Mouse (Mus musculus) heart, postnatal 10 days (tissue): ENCODE data around the gene Dusp9. TPM values are rescaled to one million over a fixed set of nuclear protein-coding genes. Genes with fewer than 3 reads are reported as not detected.

ENCODE experiments used
- DNase-seq, 2 experiments: peaks; one replicate each; pipeline ENCODE4 v3.0.0; 2021
- intact Hi-C: fragments of 180-260 bp; cut with DNase I; formaldehyde crosslinking; loops from one replicate; pipeline ENCODE4 v1.15.1; 2025
- total RNA-seq, 2 experiments: library from RNA; stranded (reverse); gene quantifications; 2 replicates each; pipeline ENCODE4 v1.2.3; 2021

The Dusp9 gene
- total RNA-seq, 2 experiments from 2014 or later, result 0.14 TPM; not detected in 1

DNA sequence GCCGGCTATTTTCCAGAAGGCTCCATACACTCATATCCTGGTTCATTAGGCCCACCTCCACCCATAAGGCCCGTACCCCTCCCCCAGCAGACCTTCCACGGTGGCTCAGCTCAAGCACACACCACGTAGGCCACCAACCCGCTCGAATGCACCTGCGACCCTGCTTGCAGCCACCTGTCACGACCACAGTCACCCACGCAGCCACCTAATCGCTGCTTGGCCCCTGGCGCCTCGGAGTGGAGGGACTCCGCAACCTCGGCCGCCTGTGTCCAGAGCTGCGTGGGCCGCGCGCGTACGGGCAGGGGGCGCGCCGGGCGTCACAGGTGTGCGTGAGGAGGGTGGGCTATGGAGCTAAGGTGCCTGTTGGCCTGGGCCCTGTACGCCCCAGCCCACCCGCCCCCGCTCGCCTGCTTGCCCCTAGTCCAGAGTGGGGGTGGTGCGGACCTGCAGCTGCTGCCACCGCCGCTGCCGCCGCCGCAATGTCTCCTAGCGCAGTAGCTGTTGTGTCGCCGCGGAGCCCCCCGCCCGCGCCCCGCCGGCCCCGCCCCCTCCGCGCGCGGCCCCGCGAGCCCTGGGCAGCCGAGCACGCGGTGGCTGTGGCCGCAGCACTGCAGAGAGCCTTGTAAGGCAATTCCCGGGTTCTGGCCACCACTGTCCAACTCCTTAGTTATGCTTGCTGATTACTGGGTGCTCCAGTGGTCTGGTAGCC lies 20.5 kb downstream of the Dusp9 start, which contains the start of gene Pnck:
Pnck (minus strand) TSS at position 543 of the 709 bp plus-strand sequence.
- no peak for DNase-seq
- intact Hi-C loops, result loop anchor here (5.0 kb wide), 1 partner anchor 607 kb away; no protein-coding TSS in a partner anchor

DNA sequence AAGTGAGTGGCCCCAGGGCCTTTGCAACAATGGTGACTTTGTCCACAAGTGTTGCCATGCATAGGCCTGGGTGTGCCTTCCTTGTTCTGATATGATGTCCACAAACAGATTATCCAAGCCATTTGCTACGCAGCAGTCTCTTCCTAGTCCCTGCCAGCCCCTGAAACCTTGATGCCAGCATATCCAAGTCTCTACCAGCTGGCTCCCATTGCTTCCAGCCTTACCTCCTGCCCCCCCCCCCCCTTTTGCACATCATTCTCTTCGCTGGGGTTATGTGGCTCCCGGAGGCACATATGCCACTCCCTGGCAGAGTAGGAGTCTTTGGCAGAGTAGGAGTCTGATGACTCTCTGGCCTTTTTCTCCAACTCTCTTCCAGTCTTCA lies 21.1 kb downstream of the Dusp9 start:
- DNase-seq, result no peak
- intact Hi-C loops, result no loop called here

DNA sequence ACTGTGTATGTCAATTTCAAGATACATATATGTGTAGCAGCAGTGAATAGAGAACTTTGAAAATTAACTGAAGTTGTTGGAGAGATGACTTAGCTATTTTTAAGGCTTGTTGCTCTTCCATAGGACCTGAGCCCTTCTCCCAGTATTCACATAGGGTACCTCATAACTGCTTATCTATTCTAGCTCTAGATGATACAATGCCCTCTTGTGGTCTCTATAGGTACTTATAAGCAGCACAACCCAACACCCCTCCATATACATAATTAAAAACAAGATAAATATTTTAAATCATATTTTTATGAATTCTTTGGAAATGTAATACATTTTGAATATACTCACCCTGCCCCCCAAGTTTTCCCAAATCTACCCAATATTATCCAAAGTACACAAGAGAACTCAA lies 23.9 kb downstream of the Dusp9 start:
- intact Hi-C loops, result no loop called here
- DNase-seq, result no peak

DNA sequence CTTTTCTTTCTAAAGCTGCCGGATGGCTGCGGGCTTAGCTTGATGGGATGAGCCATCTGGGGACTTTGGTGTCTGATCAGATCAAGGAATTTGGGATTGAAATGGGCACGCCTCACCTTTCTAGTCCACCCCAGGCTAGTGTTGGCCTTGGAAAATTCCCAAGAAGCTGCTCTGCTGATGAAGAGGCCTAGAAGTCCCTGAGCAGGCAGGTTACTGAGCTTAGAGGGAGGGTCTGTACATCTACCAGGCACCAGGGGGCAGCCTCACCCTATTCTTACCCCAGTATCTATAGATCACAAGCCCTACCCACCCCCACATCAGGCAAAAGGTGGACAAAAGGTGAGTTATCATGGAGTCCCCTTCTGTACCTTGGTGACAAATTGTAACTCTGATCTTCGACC lies 32.8 kb downstream of the Dusp9 start:
- intact Hi-C loops, result loop anchor here (5.0 kb wide), 3 partner anchors 225 to 620 kb away; partner anchors contain the start of gene L1cam
- DNase-seq, result peak; percentile 54 to 57

DNA sequence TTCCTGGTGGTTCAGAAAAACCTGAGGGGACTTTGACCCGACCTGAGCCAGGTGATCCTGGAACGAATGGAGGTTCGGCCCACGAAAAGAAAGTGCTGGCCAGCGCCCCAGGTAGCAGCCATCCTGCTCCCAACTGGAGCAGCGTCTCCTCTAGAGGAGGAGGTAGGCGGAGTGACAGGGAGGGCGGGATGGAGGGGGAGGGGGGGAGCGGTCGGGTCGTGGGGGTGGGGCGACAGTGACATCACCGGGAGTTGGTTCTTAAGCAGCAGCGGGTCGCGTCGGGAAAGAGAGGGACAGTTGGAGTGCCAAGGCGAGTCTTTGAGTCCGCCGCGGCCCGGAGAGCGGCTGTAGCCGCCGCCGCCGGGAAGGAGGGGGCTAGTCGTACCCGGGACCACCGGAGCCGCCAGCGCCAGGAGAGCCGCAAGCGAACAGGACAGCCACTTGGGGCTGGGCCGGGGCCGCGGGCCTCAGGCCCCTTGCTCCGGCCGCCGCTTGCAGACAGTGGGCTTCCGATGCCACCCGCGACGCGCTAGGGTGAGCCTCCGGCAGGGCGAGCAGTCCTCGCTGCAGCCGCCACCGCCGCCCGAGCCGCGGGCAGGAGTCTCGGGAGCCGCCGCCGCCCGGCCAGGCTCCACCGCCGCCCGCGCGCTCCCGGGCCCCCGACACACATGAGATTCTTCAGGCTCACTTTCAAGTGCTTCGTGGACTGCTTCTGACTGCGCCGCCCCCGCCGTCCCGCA lies 33.8 kb downstream of the Dusp9 start, which contains the start of gene Slc6a8:
Slc6a8 (plus strand) TSS at position 272 of the 740 bp plus-strand sequence.
- intact Hi-C loops, result loop anchor here (1.0 to 5.0 kb wide), 4 partner anchors 18 to 621 kb away; partner anchors contain the start of gene L1cam
- peak; percentile 77 to 81 for DNase-seq

DNA sequence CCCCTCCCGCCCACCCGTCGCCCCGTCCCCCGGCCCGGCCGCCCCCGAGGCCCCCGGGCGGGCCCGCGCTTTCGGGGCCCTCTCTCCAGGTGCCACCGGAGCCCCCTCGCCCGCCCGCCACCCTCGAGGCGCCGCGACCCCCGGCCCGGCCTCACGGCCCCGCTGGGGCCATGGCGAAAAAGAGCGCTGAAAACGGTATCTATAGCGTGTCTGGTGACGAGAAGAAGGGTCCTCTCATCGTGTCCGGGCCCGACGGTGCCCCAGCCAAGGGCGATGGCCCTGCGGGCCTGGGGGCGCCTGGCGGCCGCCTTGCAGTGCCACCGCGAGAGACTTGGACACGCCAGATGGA lies 34.4 kb downstream of the Dusp9 start:
- no peak for DNase-seq
- intact Hi-C loops, result loop anchor here (1.0 to 5.0 kb wide), 4 partner anchors 18 to 621 kb away; partner anchors contain the start of gene L1cam

DNA sequence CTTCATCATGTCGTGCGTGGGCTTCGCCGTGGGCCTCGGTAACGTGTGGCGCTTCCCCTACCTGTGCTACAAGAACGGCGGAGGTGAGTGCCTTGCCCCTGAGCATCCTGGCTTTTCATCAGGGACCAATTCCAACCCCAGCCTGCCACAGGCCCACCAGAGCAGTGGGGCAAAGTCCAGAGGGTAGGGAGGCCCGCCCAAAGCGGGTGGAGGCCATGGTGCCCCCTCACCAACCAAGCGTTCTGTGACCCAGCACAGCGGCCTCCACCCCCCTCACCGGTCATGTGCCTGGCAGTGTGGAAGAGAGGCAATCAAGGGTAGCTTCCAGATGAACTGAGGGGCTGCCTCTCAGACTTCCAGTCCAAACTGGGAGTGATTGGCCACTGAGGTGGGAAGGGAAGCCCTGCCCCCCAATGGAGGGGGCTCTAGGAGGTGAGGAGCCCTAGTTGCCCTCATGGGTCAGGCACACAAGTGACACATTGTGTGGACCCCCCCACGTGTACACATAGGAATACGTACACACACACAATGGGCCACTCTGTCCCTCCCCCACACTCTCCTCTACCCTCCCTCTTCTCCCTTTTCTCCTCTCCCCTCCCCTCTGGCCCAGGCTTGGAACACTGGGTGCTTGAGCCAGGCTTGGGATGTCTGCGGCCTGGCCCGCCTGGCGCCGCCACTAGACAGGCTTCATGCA lies 34.9 kb downstream of the Dusp9 start:
- intact Hi-C loops, result loop anchor here (1.0 to 5.0 kb wide), 4 partner anchors 17 to 622 kb away; partner anchors contain the start of gene L1cam

DNA sequence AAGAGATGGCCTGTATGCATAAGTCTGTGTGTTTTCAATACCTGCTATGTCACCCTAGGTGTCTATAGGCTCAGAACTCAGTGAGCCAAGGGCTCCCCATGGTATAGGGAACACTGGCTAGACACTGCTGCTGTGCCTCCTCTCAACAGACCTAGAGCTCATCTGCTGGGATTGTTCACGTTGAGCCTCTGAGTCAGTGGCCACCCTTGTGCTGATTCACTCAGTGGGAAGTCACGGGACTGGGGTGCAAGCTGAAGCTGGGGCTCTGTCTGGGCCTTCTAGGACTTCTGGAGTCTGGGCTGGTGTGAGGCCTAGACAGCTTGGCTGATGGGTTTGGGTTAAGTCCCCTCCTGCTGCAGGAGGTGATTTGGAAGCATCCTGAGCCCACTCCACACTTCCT lies 36.0 kb downstream of the Dusp9 start:
- DNase-seq, result no peak
- intact Hi-C loops, result no loop called here

More for the DNA sequence above, 34.9 kb downstream of the Dusp9 start:
- DNase-seq, result peak; percentile 40 to 42

DNA sequence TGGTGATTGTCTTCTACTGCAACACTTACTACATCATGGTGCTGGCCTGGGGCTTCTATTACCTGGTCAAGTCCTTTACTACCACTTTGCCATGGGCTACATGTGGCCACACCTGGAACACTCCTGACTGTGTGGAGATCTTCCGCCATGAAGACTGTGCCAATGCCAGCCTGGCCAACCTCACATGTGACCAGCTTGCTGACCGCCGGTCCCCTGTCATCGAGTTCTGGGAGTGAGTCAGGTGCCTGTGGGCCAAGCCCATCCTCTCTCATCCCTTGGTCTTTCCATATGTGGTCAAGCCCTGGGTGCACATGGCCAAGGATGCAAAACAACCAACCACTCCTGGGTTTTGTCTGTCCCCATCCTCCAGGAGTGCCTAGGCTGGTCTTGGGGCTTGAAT lies 37.4 kb downstream of the Dusp9 start:
- no peak for DNase-seq
- intact Hi-C loops, result no loop called here

DNA sequence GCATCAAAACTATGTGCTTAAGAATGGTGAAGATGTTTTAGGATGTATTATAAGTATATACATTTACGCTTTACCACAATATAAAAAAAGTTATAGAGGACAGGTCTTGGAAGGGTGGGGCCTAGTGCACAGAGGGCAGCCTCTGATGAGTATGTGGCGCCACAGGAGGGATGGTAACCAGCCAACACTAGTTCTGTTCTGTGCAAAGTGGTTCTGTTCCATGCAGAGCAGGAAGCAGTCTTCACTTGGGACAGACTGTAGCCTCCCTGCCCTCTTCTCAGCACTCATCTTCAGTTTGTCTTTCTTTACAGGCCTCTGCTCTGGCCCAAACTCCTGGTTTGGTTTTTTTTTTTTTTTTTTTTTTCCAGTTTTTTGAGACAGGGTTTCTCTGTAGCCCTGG lies 44.9 kb downstream of the Dusp9 start:
- intact Hi-C loops, result no loop called here
- DNase-seq, result no peak

DNA sequence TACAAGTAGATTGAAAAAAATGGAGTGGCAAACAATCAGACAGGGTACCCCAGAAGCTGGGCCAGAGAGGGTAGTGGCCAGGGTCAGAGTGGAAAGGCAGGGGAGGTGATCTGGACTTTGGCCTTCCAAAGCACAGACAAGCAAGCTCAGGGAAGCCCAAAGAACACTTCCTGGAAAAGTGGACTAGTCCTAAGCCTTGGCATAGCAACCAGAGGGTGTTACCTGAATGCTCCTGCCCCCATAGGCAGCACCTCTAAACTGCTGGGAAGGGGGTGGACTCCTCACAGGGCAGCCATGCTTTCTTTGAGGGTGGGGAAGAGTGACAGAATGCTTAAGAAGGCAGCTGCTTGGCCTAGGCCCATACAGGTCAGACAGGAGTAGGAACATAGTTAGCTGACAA lies 45.8 kb downstream of the Dusp9 start:
- intact Hi-C loops, result no loop called here
- no peak for DNase-seq

DNA sequence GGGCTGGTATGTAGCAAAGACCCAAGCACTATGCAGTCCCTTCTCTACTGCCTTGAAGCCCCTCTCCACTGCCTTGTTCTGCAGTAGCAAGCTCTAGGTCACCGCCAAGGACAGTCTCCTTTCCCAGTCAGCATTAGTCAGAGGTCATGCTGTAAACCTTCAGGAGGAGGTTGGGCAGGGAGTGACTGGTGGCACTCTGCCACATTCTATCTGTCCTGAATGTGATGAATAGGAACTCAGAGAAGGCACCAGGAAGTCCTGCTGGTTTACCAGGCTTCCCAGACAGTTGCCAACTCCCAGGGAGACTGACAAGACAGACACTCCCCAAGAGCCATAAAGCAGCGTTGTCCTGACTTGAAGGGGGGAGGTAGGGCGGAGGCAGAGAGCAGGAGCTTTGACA lies 46.4 kb downstream of the Dusp9 start:
- intact Hi-C loops, result no loop called here
- peak; percentile 63 to 74 for DNase-seq

DNA sequence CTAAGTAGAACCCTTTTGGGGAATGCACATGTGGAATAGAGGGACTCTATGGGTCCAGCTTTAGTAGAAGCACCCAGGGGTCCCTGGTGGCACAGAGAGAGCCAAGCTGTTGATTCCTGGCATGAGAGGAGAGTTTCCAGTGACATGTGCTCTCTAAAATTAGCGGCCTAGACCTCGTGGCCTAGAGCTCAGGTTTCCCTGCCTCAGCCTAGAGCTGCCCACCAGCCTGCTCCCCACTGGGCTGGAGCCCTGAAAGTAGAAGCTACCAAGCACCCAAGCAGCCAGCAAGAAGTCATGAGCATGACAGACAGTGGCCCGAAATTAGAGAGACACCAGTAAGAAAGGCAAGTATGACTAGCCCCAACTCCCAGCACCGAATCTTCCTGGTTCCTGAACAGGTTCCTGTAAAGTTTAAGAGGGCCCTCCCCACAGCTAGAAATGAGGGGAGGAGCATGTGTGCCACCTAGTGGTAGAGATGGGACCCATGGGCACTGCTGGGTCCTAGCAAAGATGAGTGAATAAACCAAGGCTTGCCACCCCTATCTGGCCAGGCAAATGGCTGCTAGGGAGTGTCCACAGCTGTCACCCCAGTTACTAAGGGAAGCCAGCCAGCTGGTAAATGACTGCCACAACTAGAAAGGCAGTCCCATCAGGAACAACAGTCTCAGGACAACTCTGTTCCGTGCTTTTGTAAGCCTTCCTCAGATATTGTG lies 51.9 kb downstream of the Dusp9 start:
- intact Hi-C loops, result loop anchor here (1.0 kb wide), 1 partner anchor 18 kb away; the partner anchor contains the start of gene Slc6a8
- peak; percentile 65 to 69 for DNase-seq

Other genes starting within 250 kb of the Dusp9 start
- not detected for gene Gm18336, start 240.7 kb upstream of the Dusp9 start, total RNA-seq
- not detected for gene Zfp92, start 228.3 kb upstream of the Dusp9 start, total RNA-seq
- gene Trex2, start 204.1 kb upstream of the Dusp9 start, total RNA-seq, result not detected
- gene Haus7, start 180.4 kb upstream of the Dusp9 start, total RNA-seq, result 10 to 100 TPM; 14.5 to 16.3 TPM
- 100 to 1,000 TPM; 276 to 309 TPM for gene Bgn, start 155.8 kb upstream of the Dusp9 start, total RNA-seq
- under 1 TPM in 1 of 2 experiments, not detected in 1; 0.15 TPM for gene Atp2b3, start 136.3 kb upstream of the Dusp9 start, total RNA-seq
- gene Pnck, start 20.7 kb downstream of the Dusp9 start, total RNA-seq, result 1 to 10 TPM; 8.0 to 8.4 TPM
- gene Slc6a8, start 33.7 kb downstream of the Dusp9 start, total RNA-seq, result 100 to 1,000 TPM; 112 to 126 TPM
- 100 to 1,000 TPM in 1 of 2 experiments, 10 to 100 TPM in 1; 99.5 to 104 TPM for gene Bcap31, start 76.8 kb downstream of the Dusp9 start, total RNA-seq
- 10 to 100 TPM; 23.9 to 28.4 TPM for gene Abcd1, start 77.2 kb downstream of the Dusp9 start, total RNA-seq
- gene Plxnb3, start 117.7 kb downstream of the Dusp9 start, total RNA-seq, result under 1 TPM; 0.72 to 0.92 TPM
- 10 to 100 TPM; 36.0 to 43.6 TPM for gene Srpk3, start 135.0 kb downstream of the Dusp9 start, total RNA-seq
- 100 to 1,000 TPM; 520 to 542 TPM for gene Idh3g, start 147.5 kb downstream of the Dusp9 start, total RNA-seq
- 100 to 1,000 TPM; 103 TPM for gene Ssr4, start 147.6 kb downstream of the Dusp9 start, total RNA-seq
- 1 to 10 TPM; 2.7 to 2.9 TPM for gene Pdzd4, start 185.6 kb downstream of the Dusp9 start, total RNA-seq